In genomic region chr1:75360112-75361031, GRCm38 (mm10) we compare ENCODE assay signal across 9 mouse cellular contexts. TPM values are rescaled to one million over a fixed set of nuclear protein-coding genes. Genes with fewer than 3 reads are reported as not detected.
A peak's percentile ranks its signal among the peaks of the same experiment; 100 is the strongest.
DNase-seq lines count a peak whose midpoint lies in the region; ATAC-seq and TF ChIP-seq lines count a peak whose summit lies in the region.
"Had no signal": no experiment of that assay in that cellular context is flagged by ENCODE, and none has a peak within 500 bp of the region (broad histone marks: within the 10 kb centered on the region; RNA-seq: fewer than 3 reads in every experiment).

Des (plus strand) TSS chr1:75360329.

- H3K4me1 ChIP-seq in forebrain, embryonic 10.5 days, result peaks cover 16% of the 10 kb centered on the region
- H3K4me1 ChIP-seq in heart, embryonic 16.5 days (ENCODE audit: control insufficient read depth, insufficient read depth, low read length), result peaks cover 42% of the 10 kb centered on the region
- peaks cover 5% of the 10 kb centered on the region; the same call in 1 of the 2 replicates for H3K4me1 ChIP-seq in limb, embryonic 11.5 days (ENCODE audit: control insufficient read depth, insufficient read depth, low read length)
- H3K4me1 ChIP-seq in midbrain, embryonic 13.5 days (replicated peaks), result peaks cover 12% of the 10 kb centered on the region

- H3K4me2 ChIP-seq in heart, embryonic 16.5 days (ENCODE audit: low read depth, low read length), result peak within 1 kb of the TSS; percentile 63
- H3K4me2 ChIP-seq in limb, embryonic 11.5 days (ENCODE audit: low read depth, severe bottlenecking), result peak within 1 kb of the TSS; percentile 66
- peak within 1 kb of the TSS; percentile 56 for H3K4me2 ChIP-seq in midbrain, embryonic 13.5 days (replicated peaks)

- no peak for TF ChIP-seq CTCF in left cerebral cortex, adult 2 months (IDR thresholded peaks at IDR 0.05)

- no peak within 1 kb of the TSS for H3K4me3 ChIP-seq in left cerebral cortex, adult 2 months
- peak within 1 kb of the TSS; percentile 46 for H3K4me3 ChIP-seq in forebrain, embryonic 10.5 days
- H3K4me3 ChIP-seq in heart, embryonic 16.5 days (ENCODE audit: low read length), result peak within 1 kb of the TSS; percentile 56
- peak within 1 kb of the TSS; percentile 29 for H3K4me3 ChIP-seq in limb, embryonic 11.5 days (ENCODE audit: low read depth, low read length)
- H3K4me3 ChIP-seq in midbrain, embryonic 13.5 days (replicated peaks), result peak within 1 kb of the TSS; percentile 33

- peak in 1 of 2 experiments; percentile 17 for DNase-seq in left cerebral cortex, adult 2 months (ENCODE audit: extremely low spot score in 1 of 2, low spot score in 2 of 2)
- no peak for DNase-seq in left cerebral cortex, postnatal 25 days (ENCODE audit: low spot score in 2 of 2)
- DNase-seq in forebrain, embryonic 10.5 days (ENCODE audit: extremely low spot score, low spot score), result no peak
- peak; percentile 54 for DNase-seq in limb, embryonic 11.5 days (ENCODE audit: low spot score)
- DNase-seq in frontal cortex, postnatal 36 days (ENCODE audit: low spot score in 2 of 2), result no peak

- H3K9me3 ChIP-seq in forebrain, embryonic 10.5 days, result no peaks in the 10 kb centered on the region
- no peaks in the 10 kb centered on the region for H3K9me3 ChIP-seq in heart, embryonic 16.5 days (replicated peaks; ENCODE audit: control insufficient read depth, low read length)
- no peaks in the 10 kb centered on the region for H3K9me3 ChIP-seq in limb, embryonic 11.5 days (ENCODE audit: control insufficient read depth, low read length)
- H3K9me3 ChIP-seq in midbrain, embryonic 13.5 days, result no peaks in the 10 kb centered on the region

- peak within 1 kb of the TSS; percentile 63 for H3K27ac ChIP-seq in left cerebral cortex, adult 2 months
- H3K27ac ChIP-seq in forebrain, embryonic 10.5 days, result peak within 1 kb of the TSS; percentile 53; the same call in 1 of the 2 replicates
- peak within 1 kb of the TSS; percentile 96 for H3K27ac ChIP-seq in heart, embryonic 16.5 days (ENCODE audit: low read length)
- no peak within 1 kb of the TSS for H3K27ac ChIP-seq in limb, embryonic 11.5 days (replicated peaks; ENCODE audit: low read depth, low read length)
- no peak within 1 kb of the TSS for H3K27ac ChIP-seq in midbrain, embryonic 13.5 days
- H3K27ac ChIP-seq: macrophage had no signal

- intact Hi-C loops in left cerebral cortex, adult 2 months (cut with DNase I), result no loop called here
- intact Hi-C loops in left cerebral cortex, postnatal 25 days (cut with DNase I), result no loop called here

- peak; percentile 85 for ATAC-seq in heart, embryonic 16.5 days (replicated peaks; ENCODE audit: extremely low read depth, insufficient read depth, low FRiP score)
- ATAC-seq in limb, embryonic 11.5 days (ENCODE audit: insufficient number of reproducible peaks, low FRiP score, low TSS enrichment, low read depth), result peak; percentile 49; the same call in 1 of the 2 replicates
- peak; percentile 56 for ATAC-seq in midbrain, embryonic 13.5 days
- no peak for ATAC-seq in activated CD4-positive, CD25-positive, alpha-beta regulatory T cell, adult 4 months

- H3K9ac ChIP-seq in heart, embryonic 16.5 days (ENCODE audit: low read length), result peak within 1 kb of the TSS; percentile 78
- peak within 1 kb of the TSS; percentile 32; the same call in 1 of the 2 replicates for H3K9ac ChIP-seq in limb, embryonic 11.5 days (ENCODE audit: low read length)
- H3K9ac ChIP-seq in midbrain, embryonic 13.5 days (replicated peaks), result peak within 1 kb of the TSS; percentile 36; the same call in 1 of the 2 replicates

- H3K36me3 ChIP-seq in forebrain, embryonic 10.5 days (replicated peaks), result no peaks in the 10 kb centered on the region
- peaks cover 17% of the 10 kb centered on the region for H3K36me3 ChIP-seq in heart, embryonic 16.5 days (ENCODE audit: control insufficient read depth, insufficient read depth)
- no peaks in the 10 kb centered on the region for H3K36me3 ChIP-seq in limb, embryonic 11.5 days (ENCODE audit: control insufficient read depth, insufficient read depth, low read length)
- no peaks in the 10 kb centered on the region for H3K36me3 ChIP-seq in midbrain, embryonic 13.5 days

- peaks cover 78% of the 10 kb centered on the region for H3K27me3 ChIP-seq in forebrain, embryonic 10.5 days (ENCODE audit: poor library complexity, severe bottlenecking)
- H3K27me3 ChIP-seq in heart, embryonic 16.5 days (ENCODE audit: control insufficient read depth, insufficient read depth, low read length), result peaks cover 7% of the 10 kb centered on the region; the same call in 1 of the 2 replicates
- H3K27me3 ChIP-seq in limb, embryonic 11.5 days (ENCODE audit: control insufficient read depth, insufficient read depth, low read length), result peaks cover 24% of the 10 kb centered on the region
- peaks cover 66% of the 10 kb centered on the region for H3K27me3 ChIP-seq in midbrain, embryonic 13.5 days

- 2% methylated on average over 80 of the region's 80 CpGs for WGBS in forebrain, embryonic 10.5 days
- WGBS in heart, embryonic 16.5 days, result under 1% methylated on average over 80 of the region's 80 CpGs
- WGBS in limb, embryonic 11.5 days, result 2% methylated on average over 76 of the region's 80 CpGs
- WGBS in midbrain, embryonic 13.5 days, result 2% methylated on average over 80 of the region's 80 CpGs

RNA-seq across cellular contexts. Expression of gene Des, which starts in this region (rescaled TPM):
- 1 to 10 TPM in 1 of 2 experiments, under 1 TPM in 1; 0.77 to 1.7 TPM for total RNA-seq in left cerebral cortex, adult 2 months (2021)
- 1 to 10 TPM in 1 of 2 experiments, under 1 TPM in 1; 0.99 to 1.1 TPM for total RNA-seq in left cerebral cortex, postnatal 25 days (2021)
- 2.6 and 4.3 TPM in 2 replicates for polyA plus RNA-seq in forebrain, embryonic 10.5 days (2016; fragmentation: Nextera tagmentation; extraction: Ambion mirVana)
- 469 and 480 TPM in 2 replicates for polyA plus RNA-seq in heart, embryonic 16.5 days (2015; fragmentation: Nextera tagmentation; extraction: Ambion mirVana)
- 5.0 and 5.3 TPM in 2 replicates for polyA plus RNA-seq in limb, embryonic 11.5 days (2014; fragmentation: Nextera tagmentation; extraction: Ambion mirVana)
- 0.84 and 1.1 TPM in 2 replicates for polyA plus RNA-seq in midbrain, embryonic 13.5 days (2015; fragmentation: Nextera tagmentation; extraction: Ambion mirVana)
- not detected for polyA plus RNA-seq in activated CD4-positive, CD25-positive, alpha-beta regulatory T cell, adult 4 months (2017; shearing (Covaris generic))
- polyA plus RNA-seq: macrophage had no signal

Comparison
In these comparisons a context has a peak if more than half of its experiments do, and no peak if none do; other contexts are left out.
1. RNA of gene Des (polyA plus RNA-seq): 469 to 480 TPM in heart, embryonic 16.5 days; 5.0 to 5.3 TPM in limb, embryonic 11.5 days, 2.6 to 4.3 TPM in forebrain, embryonic 10.5 days, 0.84 to 1.1 TPM in midbrain, embryonic 13.5 days and not detected in activated CD4-positive, CD25-positive, alpha-beta regulatory T cell, adult 4 months; every median in the first group is over 10 times any median in the second.
2. H3K27ac ChIP-seq: peak in left cerebral cortex, adult 2 months (single experiment), forebrain, embryonic 10.5 days (single experiment) and heart, embryonic 16.5 days (single experiment); none in limb, embryonic 11.5 days (single experiment) and midbrain, embryonic 13.5 days (single experiment).
3. Peak in every context shown above with its lines, with median percentiles within 50 percentile points of each other: H3K4me2 ChIP-seq and H3K9ac ChIP-seq.